Mouse (Mus musculus) embryo, embryonic 11.5 days (tissue): Measurements from ENCODE around the gene Olfr1415.
A peak's percentile ranks its signal among the peaks of the same experiment; 100 is the strongest.
"Not testable (repeated sequence)": the region's sequence is repeated elsewhere in the genome, so short reads cannot be mapped to it uniquely, and the experiment has no call there.

Experiments
- DNase-seq: peaks from one replicate; pipeline ENCODE4 v3.0.0-alpha.2; 2012; ENCODE audit warnings: low read depth, low spot score

The Olfr1415 gene

DNA sequence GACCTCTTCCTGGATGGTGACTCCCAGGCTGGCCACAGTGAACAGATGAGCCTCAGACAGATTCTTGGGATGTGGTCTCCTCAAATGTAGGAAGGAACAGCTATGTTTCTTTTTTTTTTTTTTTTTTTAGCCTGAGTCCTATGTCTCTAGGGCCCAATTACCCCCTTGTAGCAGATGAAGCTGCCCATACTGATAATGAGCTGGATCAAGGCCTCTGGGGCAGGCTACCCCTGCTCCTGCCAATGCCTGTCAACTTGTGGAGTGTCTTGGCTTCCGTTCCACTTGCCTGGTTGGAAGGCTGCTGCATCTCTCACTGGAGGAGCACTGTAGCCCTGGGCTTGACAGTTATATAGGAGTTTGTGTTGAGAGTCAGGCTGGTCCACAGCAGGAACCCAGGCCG, at the start of gene Olfr1415:
Gene Olfr1415, minus strand, starts transcription at position 101 of the 400 bp plus-strand sequence.
- no peak for DNase-seq

DNA sequence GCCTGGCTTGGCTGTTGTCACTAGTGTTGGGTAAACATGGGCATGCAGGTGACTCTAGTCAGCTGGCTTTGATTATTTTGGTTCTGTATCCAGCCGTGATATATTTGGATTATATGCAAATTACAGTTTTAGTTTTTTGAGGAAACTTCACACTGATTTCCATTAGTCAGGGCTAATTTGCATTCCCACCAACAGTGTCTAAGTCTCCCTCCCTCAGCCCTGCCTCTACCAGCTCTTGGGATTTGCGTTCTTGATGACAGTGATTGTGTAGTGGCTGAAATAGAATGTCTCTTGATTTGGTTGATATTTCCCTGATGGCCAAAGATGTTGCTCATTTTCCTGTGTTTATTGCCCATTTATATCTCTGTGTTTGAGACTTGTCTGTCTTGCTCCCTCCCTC, 43.2 kb upstream of the Olfr1415 start:
- no peak for DNase-seq

DNA sequence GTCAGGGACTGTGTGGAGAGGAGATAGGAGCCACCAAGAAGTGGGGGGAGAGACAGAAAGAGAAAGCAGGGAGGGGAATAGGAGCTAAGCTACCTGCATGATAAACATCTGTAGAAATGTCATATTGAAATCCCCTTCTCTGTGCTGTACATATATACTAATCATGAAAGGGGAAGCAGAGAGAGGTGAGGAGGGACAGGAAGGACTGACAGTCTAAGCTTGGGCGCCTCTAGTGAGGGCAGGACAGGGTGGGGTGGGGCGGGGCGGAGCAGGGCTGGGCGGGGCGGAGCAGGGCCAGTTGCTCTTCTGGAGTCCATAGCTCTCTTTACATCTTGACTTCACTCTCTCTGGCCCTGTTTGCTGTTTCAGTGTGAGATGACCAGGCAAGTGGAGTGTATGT, 41.1 kb upstream of the Olfr1415 start:
- no peak for DNase-seq

DNA sequence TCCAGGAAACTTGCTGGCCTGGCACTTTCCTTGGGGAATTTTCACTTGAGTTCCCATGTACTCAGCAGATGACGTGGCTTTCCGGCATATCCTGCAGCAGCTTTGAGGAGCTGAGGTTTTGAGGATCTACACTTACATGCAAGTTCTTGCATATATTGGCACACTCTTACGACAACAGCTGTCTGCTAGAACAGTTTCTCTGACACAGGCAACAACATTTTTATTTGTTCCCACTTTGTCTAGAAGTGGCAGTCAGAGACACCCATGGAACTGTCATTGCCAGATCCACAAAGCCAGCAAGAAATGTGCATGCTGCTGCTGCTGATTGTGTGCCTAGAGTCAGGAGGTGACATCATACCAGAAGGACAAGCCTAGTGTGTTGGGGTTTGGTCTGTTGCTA, 27.9 kb upstream of the Olfr1415 start:
- no peak for DNase-seq

DNA sequence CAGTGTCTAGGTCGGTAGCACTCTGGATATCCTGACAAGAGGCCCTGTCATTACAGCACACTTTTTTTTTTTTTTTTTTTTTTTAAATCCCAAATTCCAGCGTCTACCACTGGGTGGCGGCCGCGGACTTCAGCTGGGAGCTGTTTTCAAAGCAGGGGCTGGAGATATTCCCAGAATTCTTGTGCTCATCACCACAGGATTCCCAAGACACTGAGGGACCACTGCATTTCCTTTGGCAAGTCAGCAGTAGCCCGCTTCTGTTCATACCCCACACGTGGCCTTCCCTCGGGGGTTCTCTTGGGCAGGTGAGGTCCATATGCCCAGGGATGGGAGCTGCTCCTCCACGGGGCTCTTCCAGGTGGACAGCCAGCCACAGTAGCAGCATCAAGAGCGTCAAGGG, 25.5 kb upstream of the Olfr1415 start:
- peak; percentile 47 for DNase-seq

DNA sequence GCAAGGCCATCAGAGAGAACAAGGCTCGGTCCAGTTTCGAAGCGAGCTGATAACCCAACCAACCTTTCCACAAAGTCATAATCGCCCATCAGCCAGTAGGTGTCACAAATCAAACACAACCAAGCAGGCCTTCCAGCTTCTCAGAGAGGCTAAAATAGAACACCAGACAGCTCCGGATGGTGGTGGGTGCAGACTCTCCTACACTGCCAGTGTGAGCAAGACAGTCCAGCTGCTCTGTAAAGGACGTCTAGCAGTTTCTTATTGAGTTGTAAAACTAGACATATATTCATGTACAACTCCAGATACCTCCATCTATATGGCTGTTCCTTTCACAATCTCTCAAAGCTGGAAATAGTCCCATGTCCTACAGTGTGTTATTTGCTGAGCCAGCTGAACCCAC, 23.1 kb upstream of the Olfr1415 start:
- no peak for DNase-seq

DNA sequence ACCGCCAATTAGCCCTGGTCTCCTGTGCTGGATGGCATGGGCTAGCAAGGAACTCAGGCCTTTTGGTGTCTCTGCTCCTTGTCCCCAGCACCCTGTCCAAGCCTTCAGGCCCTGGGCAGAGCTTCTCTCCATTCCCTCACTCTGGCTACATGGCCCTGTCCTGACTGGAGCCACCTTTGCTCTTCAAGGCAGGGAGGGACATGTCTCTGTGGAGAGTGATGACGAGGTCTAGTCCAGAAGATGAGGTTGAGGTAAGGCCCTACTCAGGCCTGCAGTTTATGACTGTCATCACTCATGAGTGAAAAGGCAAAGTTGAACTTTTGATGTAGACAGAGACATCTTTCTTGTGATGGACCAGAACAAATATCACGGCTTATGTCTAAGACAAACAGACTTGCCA, 22.7 kb upstream of the Olfr1415 start, which contains the start of gene Olfr1414:
Gene Olfr1414, minus strand, starts transcription at position 101 of the 400 bp plus-strand sequence.
- DNase-seq = no peak

DNA sequence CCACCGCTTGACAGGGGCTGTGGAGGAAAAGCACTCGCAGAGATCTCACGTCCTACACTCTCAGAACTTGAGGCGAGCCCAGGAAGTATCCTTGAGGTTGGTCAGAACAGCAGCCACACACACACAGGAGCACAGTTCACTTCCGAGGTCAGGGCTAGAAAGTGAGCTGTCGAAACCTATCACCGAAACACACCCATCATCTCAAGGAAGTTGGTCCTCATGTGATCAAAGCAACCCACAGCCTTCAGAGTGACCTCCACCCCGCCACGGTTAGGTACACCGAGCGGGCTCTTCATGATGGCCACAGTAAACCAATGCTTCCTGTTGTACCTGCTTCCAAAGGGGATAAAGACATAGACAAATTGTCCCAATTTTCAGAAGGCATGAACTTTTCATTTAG, 19.5 kb upstream of the Olfr1415 start:
- DNase-seq = no peak

DNA sequence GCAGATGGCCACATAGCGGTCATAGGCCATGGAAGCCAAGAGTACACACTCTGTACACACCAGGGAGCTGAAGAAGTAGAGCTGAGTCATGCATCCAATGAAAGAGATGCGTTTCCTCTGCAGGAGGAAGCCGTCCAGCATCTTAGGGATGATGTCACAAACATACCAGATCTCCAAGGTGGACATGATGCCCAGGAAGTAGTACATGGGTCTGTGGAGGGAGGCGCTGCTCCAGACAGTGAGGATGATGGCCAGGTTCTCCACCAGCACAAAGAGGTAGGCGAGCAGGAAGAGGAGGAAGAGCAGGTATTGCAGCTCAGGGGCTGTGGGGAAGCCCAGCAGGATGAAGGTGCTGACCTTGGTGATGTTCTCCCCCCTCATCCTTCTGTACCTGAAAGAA, 15.7 kb upstream of the Olfr1415 start:
- DNase-seq = not testable (repeated sequence)

DNA sequence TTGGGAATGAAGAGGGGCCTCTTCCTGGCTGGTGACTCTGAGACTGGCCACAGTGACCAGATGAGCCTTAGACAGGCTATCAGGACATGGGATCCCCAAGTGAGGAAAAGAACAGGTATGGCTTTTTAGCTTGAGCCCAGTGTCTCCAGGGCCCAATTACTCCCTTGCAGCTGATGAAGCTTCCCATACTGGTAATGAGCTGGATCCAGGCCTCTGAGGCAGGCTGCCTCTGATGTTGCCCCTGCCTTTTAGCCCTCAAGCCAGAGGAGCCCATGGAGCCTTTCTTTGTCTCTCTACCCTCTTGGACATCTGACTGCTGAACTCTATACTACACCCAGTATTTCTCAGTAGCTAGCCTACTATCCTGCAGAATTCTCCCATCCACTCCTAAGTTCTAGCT, 10.9 kb downstream of the Olfr1415 start, which contains the start of gene Olfr1416:
Gene Olfr1416, minus strand, starts transcription at position 101 of the 400 bp plus-strand sequence.
- no peak for DNase-seq

DNA sequence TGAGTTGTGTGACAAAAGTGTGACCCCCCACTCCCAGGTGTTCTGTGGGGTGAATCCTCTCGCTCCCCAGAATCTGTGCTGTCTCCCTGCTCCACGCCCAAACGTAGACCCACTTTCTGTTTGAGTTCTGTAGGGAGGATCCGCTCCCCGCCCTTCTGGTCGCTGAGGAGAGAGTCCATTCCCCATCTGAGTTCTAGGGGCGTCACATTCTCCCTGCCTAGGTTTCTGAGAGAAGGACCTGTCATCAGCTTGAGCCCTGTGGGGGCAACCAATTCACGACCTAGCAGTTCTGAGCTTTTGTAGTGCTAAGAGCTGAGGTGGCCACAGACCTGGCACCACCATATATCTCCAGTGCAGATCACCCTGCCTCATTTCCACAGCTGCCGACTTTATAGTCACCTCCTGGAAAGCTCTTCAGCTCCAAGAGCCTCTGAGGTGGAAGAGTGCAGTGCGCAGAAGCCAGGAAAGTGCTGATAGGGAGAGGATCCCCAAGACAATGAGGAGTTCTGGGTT, 21.8 kb downstream of the Olfr1415 start:
- DNase-seq = no peak

DNA sequence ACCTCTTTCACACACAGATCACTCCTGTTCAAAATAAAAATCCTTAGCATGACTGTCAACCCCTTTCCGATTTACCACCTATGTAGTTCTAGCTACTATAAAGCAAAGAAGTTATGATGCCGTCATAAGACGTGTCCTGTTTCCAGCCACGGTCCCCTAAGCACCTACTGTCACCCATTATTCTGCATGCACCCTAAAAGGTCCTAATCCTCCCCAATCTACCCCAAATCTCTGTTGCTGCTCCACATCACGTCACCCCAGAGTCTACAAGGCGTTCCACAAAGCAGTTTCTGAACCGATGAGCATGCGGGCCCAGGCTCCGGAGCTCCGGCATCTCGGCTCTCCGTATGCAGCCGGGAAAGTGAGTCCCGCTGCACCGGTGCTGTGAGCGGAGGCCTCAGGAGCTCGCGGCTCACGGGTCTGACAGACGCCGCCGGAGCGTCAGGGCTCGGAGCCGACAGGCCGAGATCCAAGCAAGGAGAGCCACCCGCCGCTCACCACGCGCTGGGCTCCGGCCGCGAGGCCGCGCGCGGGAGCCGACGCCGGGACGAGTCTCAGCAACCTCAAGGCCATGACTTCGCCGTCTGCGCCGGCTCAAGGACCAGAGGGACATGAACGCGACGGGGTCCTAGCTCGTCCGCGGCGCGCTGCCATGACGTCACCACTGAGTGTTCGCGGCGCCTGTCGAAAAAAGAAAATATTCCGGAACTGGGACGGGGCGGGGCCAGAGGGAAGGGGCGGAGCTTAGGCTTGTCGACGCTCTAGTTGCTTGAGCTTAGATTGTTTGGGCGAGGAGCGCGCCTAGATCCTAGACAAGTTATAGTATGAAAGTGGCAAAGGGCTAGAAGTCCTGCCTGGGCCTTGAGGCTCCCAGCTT, 22.5 kb downstream of the Olfr1415 start, which contains the start of gene Ndufa10:
Gene Ndufa10, minus strand, starts transcription at position 696 of the 877 bp plus-strand sequence.
- DNase-seq = peak; percentile 89

DNA sequence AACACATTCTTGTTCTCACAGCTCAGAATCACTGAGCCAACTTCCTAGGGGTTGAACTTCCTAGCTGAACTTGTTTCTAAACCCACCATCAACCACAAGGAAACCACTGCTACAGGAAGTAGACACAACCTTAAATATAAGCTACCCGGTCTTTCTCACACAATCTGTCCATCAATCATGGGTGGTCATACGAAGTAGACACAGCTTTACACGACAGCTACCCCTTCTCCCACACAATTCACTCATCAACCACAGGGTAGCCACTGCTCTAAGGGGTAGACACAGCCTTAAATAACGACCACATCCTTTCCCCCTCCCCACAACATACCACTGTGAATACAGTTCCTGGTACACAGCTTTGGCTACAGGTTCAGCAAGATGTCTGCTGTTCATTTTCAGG, 27.0 kb downstream of the Olfr1415 start:
- DNase-seq = no peak

DNA sequence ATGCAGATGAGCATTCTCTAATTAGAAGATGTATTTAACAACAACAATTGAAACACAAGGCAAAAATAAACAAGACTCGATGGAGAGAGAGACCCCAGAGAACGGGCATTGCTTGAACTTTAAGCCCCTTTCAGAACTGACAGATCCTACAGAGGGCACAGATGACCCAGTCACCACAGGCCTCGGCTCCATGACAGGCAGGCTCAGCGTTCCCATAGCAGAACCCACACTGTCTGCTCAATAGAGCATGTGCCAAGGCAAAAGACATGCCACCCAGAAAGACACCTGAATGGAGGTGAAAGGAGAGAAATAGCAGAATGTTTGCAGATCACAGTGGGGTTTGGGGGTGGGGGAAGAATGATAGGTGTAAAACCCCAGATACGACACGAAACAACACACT, 37.5 kb downstream of the Olfr1415 start:
- DNase-seq = no peak

DNA sequence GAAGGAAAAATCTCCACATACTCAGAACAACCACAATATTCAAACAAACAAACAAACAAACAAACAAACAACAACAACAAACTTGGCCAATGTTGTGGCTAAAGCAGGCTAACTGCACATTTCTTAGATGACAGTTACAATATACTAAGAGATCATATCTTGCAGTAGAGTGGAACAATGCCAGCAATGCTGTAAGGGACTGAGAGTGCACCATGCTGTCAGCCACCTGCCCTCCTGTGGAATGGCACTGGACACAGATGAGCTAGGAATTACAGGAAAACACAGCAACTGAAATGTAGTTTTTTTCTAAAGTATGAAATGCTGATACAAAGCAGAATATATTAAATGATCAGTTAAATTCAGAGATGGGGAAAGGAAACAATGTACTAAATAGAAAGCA, 38.1 kb downstream of the Olfr1415 start:
- DNase-seq = no peak

DNA sequence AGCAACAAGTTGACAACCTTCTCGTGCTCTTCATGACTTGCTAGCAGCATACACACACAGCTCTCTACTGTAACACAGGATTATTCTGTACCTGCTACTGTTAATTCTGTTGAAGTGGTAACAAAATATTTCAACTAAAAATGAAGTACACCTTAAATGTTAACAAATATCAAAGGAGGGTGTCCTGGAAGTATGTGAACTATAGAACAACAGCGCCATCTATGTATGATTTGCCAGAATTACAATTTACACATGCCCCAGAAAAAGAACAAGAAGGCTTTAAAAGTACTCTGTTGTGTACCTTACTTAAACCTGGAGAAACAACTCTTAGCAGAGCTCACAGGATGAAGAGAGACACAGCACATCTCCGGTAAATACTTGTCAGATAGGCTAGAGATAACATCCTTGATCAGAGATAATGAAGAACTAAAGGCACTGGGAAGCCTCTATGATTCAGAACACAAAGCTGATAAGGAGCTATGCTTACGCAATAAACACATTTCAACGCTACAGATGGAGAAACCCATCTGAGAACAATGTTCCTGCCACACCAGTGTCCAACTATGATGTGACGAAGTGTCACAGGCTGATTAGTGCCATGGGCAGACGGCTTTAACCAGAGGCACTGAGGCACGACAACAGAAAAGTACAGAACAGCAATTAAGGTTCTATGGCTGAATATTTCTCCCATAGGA, 42.0 kb downstream of the Olfr1415 start:
- peak; percentile 37 for DNase-seq

DNA sequence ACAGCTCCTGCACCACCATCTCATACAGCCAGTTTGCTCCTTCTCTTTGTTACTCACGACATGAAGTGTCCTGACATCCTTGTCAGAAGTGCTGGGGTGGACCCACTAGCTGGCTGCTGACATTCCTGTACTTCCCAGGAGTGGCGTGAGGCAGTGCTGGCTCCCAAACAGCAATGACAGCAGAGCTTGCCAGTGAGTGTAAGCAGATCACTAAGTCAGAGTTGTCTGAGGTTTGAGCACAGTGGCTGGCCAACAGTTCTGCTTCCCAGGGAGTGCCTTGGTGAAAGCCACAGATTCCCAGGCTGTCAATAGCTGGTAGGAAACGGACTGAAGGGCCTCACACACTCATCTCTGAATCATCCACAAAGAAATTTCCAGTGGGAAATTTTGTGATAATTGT, 47.6 kb downstream of the Olfr1415 start:
- no peak for DNase-seq

DNA sequence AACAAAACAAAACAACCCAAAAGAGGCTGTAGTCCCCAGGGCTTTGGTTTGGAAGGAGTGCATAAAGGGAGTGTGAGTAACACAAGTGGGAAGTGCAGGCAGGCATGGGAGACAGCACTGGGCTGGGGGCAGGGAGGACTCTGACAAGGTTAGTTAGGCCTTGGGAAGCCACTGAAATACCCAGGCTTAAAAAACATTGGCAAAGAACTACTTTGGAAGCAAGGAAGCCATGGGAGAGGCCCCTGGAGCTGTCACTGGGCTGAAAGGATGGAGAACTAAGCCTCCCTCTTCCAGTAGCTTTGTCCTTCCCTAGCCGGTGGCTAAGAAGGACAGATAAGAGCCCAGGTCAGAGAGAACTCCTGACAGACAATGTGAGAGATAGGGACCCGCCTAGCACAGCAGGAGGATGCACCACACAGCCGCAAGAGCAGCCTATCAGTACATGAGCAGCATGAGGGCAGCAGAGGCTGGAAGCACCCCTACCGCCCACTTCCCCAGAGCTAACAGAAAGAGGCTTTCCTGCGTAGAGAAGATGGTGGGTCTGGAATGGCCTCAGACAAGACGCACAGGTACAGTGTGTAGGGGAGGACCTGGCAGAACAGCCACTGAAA, 54.3 kb downstream of the Olfr1415 start:
- DNase-seq = no peak

DNA sequence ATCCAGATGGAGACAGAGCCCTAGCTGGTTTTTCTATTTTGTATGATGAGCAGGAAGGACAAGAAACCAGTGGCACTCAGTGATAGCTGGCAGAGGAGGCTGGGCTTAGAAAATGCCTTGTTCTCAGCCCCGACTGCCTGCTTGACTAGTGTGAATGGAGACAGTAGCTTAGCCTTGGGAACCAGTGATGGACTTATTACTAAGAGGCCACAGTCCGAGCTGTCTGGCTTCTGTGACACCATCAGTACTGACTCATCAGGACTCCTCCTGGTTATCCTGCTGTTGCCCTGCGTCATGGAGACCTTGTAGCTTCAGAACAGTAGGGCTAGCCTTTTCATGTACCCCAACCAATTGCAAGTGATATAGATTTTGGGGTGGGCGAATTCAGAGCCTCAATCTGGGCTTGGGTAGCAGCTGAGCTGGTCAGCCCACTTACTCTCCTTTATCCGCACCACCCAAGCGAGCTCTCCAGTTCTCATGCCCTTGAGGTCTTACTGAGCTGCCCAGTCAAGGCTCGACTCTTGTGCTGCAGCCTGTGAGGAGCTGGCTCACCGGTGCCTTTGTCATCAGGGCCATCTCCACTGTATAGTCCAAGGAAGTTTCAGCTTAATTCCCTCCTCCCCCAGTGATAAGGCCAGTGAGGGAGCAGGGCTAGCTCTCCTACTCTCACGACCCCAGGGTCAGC, 55.7 kb downstream of the Olfr1415 start:
- no peak for DNase-seq
